Mouse (Mus musculus): ENCODE results near the gene Fgf18. TPM values are rescaled to one million over a fixed set of nuclear protein-coding genes. Genes with fewer than 3 reads are reported as not detected.

Fgf18 gene
- polyA plus RNA-seq, 1 experiment from 2014 or later = 4.3 TPM

DNA sequence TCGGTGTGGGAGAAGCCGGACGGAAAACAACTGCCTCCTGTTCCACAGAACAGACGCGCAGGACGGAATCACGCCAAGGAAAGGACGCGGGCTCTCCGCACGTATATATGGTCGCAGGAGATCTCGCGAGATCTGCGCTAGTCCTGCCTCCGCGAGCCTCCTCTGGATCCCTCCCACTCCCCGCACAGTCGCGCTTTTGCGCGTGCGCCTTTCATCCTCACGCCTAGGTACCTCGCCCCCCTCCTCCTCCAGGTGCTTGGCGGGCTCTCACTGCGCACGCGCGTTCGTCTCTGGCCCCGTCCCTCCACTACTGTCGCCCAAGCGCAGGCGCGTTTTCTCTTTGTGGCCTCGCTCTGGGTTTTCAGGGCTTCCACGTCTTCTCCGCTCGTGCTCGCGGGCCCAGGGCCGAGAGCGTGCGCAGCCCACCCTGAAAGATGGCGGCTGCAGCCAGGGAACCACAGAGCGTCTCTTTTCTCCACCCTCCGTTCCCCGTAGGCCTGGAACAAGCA is 15.9 kb upstream of the Fgf18 start, which contains the start of gene Npm1:
Npm1 (minus strand) TSS at position 209 of the 509 bp plus-strand sequence.
- H3K36me3 ChIP-seq = peaks cover 30% of the 10 kb centered on the region
- peak; percentile 97 for ATAC-seq (replicated peaks)
- peak within 1 kb of the TSS; percentile 94 for H3K4me3 ChIP-seq
- 4% methylated on average over 49 of the region's 49 CpGs for WGBS
- H3K9ac ChIP-seq (replicated peaks) = peak within 1 kb of the TSS; percentile 93
- H3K9me3 ChIP-seq = no peaks in the 10 kb centered on the region
- peak within 1 kb of the TSS; percentile 98 for H3K27ac ChIP-seq (replicated peaks)
- no peaks in the 10 kb centered on the region for H3K27me3 ChIP-seq
- peaks cover 17% of the 10 kb centered on the region for H3K4me1 ChIP-seq
- H3K4me2 ChIP-seq (replicated peaks) = peak within 1 kb of the TSS; percentile 77

DNA sequence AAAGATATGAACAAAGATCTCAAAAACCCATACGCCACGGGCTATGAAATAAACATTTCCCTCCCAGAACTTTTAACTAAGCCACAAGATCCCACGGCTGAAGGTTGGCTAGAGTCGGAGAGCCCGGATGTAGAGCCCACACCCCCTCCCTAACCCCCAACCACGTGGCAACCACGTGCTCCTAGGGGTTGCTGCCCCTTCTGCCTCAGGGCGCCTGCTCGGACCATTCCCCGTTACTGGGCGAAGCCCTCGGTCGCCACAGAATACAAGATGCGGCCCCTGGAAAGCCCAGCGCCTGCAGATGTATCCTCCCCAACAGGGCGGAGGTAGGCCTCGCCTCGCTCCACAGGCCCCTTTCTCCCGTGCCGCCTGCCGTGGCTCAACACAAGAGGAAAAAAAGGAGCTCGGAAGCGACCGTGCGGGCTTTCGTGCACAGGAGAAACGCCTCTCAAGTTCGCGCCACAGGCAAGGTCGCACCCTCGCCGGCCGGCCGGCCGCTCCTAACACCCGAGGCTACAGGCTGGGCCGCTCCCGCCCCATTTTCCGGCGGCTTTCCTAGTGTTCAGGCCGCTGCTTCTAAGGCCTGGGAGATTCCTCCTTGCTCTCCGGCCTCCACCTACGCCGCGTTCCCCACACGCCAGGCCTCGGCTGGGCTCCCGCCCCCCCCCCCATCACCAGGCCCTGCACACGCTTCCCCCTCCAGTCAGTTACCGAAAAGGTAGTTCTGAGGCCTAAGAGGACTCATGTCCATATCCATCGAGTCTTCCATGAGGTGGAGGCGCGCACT is 15.2 kb upstream of the Fgf18 start:
- Histone ChIP-seq H3K9ac (replicated peaks) (peak overlapping the region; percentile 93), H3K9me3 (no peaks in the 10 kb centered on the region), H3K4me1 (peaks cover 17% of the 10 kb centered on the region), H3K4me3 (peak overlapping the region; percentile 94), H3K27me3 (no peaks in the 10 kb centered on the region), H3K4me2 (replicated peaks) (peak overlapping the region; percentile 77), H3K27ac (replicated peaks) (peak overlapping the region; percentile 91), H3K36me3 (peaks cover 36% of the 10 kb centered on the region)
- ATAC-seq (replicated peaks) = peak; percentile 56
- WGBS = 2% methylated on average over 53 of the region's 53 CpGs

DNA sequence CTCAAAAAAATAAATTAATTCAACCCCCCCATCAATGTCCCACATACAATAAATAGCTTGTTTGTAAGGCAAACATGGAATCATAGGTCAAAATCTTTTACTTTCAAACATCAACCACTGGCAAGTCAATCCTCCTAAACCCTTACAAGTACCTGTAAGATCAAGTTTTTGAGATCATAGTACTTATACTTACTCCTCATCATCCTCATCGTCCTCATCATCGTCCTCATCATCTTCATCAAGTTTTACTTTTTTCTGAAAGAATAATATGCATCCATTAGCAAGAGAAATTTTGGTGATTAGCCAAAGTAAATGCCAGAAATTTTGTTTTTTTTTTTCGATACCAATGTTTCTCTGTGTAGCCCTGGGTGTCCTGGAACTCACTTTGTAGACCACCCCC is 12.5 kb upstream of the Fgf18 start:
- Histone ChIP-seq H3K4me1 (peaks cover 17% of the 10 kb centered on the region), H3K27me3 (no peaks in the 10 kb centered on the region), H3K9ac (replicated peaks) (no peak overlapping the region), H3K9me3 (no peaks in the 10 kb centered on the region), H3K4me2 (replicated peaks) (no peak overlapping the region), H3K36me3 (peaks cover 57% of the 10 kb centered on the region), H3K27ac (replicated peaks) (no peak overlapping the region), H3K4me3 (no peak overlapping the region)
- 93% methylated on average over 3 of the region's 3 CpGs for WGBS
- no peak for ATAC-seq (replicated peaks)

DNA sequence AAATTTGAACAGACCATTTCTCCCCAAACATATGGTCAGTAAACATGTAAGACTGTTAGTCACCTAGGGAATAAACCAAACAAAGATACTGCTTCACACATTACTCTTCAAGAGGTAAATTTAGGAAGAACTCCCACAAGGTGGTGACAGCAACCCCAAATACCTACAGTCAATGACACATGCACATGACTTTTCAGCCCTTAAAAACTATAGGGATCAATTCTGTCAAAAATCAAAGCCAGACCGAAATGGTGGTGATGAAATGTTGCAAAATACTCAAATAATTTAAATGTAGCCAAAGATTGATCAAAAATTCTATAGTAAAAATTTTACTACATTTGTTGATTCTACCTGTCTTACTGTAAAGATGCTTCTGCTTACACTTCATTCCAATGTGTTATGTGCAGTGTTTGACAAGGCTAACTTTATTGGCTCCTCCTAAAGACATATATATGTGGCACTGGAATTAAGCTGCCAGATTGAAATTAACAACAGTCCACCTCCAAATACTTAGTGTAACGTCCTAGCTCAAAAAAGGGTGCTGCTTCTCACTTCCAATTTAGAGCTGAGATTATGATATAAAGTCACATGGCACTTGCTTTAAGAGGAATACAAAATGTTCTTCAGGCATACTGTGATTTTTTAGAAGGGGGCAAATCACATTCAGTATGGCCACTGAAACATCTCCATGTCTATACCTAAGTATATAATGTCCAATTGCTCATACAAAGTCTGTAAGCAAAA is 10.4 kb upstream of the Fgf18 start:
- Histone ChIP-seq H3K9ac (replicated peaks) (no peak overlapping the region), H3K4me3 (no peak overlapping the region), H3K36me3 (peaks cover 72% of the 10 kb centered on the region), H3K27ac (replicated peaks) (no peak overlapping the region), H3K4me1 (peaks cover 17% of the 10 kb centered on the region), H3K9me3 (no peaks in the 10 kb centered on the region), H3K27me3 (no peaks in the 10 kb centered on the region), H3K4me2 (replicated peaks) (no peak overlapping the region)
- 79% methylated on average over 2 of the region's 2 CpGs for WGBS
- no peak for ATAC-seq (replicated peaks)

DNA sequence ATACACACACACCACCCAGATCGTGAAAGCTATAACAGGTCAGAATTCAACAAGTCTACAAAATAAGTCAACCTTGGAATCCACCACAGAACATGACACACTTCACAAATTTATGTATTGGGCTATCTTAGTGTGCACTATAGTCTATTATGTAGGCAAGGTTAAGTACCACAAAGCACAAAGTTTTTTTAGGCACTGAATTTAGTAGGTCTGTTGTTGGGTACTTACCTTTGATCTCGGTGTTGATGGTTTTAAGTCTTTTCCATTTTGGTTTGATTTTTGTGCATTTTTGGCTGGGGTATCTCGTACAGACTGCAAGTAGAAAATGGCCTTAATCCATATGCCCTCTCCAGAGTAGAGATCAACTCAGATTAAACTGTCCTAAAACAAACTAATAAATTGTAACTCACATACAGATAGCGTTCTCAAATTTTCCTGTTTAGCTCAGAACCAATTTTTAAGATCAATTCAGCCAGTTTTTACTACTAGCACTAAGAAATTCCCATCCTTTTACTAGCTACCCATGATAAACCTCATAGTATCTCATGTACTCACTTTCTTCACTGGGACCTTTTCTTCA is 9.3 kb upstream of the Fgf18 start:
- Histone ChIP-seq H3K4me3 (no peak overlapping the region), H3K9ac (replicated peaks) (no peak overlapping the region), H3K4me2 (replicated peaks) (no peak overlapping the region), H3K27ac (replicated peaks) (no peak overlapping the region), H3K4me1 (peaks cover 13% of the 10 kb centered on the region), H3K9me3 (no peaks in the 10 kb centered on the region), H3K36me3 (peaks cover 79% of the 10 kb centered on the region), H3K27me3 (no peaks in the 10 kb centered on the region)
- ATAC-seq (replicated peaks) = no peak
- 90% methylated on average over 4 of the region's 4 CpGs for WGBS

DNA sequence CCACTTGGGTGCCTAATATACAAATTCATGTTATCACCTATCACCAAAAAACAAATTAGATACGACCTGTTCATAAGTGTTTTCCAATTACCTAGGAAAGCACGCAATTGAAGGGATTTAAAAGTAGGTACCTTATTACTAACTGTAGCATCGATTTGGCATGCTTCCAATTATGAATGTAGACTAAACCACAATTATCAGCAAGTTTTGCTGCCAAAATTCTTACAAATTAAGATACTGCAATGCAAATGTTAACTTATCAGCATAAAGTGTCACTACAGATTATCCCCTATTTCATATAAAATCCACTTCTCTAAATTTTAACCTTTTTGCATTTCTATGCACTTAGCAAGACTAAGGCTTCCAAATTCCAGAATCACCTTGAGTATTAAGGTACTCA is 7.3 kb upstream of the Fgf18 start:
- Histone ChIP-seq H3K27ac (replicated peaks) (no peak overlapping the region), H3K4me3 (no peak overlapping the region), H3K9ac (replicated peaks) (no peak overlapping the region), H3K4me1 (no peaks in the 10 kb centered on the region), H3K4me2 (replicated peaks) (no peak overlapping the region), H3K27me3 (no peaks in the 10 kb centered on the region), H3K36me3 (peaks cover 82% of the 10 kb centered on the region), H3K9me3 (no peaks in the 10 kb centered on the region)
- ATAC-seq (replicated peaks) = no peak
- 81% methylated on average over 3 of the region's 3 CpGs for WGBS

DNA sequence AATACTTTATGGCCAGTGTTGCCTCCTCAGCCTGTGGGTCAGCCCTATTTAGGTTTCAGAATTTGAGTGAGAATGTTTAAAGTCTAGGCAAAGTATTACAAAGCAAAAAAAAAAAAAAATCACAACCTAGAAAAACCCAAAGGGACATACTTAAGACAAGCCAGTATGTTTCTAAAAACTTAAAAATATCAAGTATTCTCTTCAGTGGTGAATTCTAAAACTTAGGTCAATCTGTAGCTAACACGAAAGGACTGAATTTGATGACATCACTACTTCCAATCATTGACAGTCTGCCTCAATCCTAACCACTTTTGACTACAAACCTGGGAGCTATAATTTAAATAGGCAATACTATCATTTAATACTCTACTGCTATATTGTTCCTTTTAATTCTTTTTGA is 5.8 kb upstream of the Fgf18 start:
- no peak for ATAC-seq (replicated peaks)
- no peak overlapping the region for H3K4me3 ChIP-seq
- peaks cover 72% of the 10 kb centered on the region for H3K36me3 ChIP-seq
- H3K4me1 ChIP-seq = peaks cover 4% of the 10 kb centered on the region
- WGBS = 87% methylated on average over 1 of the region's 1 CpGs
- no peaks in the 10 kb centered on the region for H3K9me3 ChIP-seq
- H3K9ac ChIP-seq (replicated peaks) = no peak overlapping the region
- H3K27me3 ChIP-seq = no peaks in the 10 kb centered on the region
- no peak overlapping the region for H3K27ac ChIP-seq (replicated peaks)
- H3K4me2 ChIP-seq (replicated peaks) = no peak overlapping the region

DNA sequence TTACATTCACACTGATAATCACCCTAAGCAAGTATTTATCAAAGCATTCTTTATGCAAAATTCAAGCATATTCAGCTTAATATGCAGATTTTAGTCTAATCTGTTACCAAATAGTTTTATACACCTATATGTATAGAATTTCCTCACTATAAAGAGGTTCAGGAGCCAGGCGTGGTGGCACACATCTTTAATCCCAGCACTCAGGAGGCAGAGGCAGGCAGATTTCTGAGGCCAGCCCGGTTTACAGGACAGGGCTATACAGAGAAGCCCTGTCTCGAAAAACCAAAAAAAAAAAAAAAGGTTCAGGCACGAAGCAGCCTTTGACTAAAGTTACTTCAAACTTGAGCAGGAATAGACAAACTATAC is 4.6 kb upstream of the Fgf18 start:
- H3K27me3 ChIP-seq = no peaks in the 10 kb centered on the region
- H3K36me3 ChIP-seq = peaks cover 62% of the 10 kb centered on the region
- no peak overlapping the region for H3K4me3 ChIP-seq
- no peak overlapping the region for H3K27ac ChIP-seq (replicated peaks)
- no peak overlapping the region for H3K9ac ChIP-seq (replicated peaks)
- ATAC-seq (replicated peaks) = no peak
- H3K9me3 ChIP-seq = no peaks in the 10 kb centered on the region
- peaks cover 8% of the 10 kb centered on the region for H3K4me1 ChIP-seq
- 78% methylated on average over 4 of the region's 4 CpGs for WGBS
- H3K4me2 ChIP-seq (replicated peaks) = no peak overlapping the region

DNA sequence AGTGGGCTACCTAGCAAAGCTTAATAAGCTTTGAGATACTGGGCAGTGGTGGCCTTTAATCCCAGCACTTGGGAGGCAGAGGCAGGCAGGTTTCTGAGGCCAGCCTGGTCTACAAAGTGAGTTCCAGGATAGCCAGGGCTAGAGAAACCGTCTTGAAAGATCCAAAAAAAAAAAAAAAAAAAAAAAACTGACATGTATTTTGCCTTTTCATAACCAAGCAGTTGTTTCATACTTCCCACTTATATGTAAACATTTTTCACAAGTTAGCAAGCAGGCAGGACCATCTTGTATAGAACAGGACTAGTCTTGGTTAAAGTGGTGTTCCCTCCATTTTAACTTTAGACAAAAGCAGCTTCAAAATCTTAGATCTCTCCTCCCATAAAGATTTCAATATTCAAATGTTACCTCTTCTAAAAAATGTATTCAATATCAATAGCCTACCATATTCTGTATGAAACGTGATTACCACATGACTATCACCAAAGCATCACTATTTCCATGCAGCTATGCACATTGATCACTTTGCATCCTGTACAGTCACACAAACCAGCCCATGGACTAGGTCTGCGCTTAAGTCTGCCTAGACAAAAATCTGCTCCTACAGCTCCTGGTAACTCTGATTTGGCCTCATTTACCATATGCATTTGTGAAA is 4.1 kb upstream of the Fgf18 start:
- WGBS = 75% methylated on average over 3 of the region's 3 CpGs
- no peak for ATAC-seq (replicated peaks)
- H3K9me3 ChIP-seq = no peaks in the 10 kb centered on the region
- no peaks in the 10 kb centered on the region for H3K27me3 ChIP-seq
- H3K36me3 ChIP-seq = peaks cover 57% of the 10 kb centered on the region
- no peak overlapping the region for H3K9ac ChIP-seq (replicated peaks)
- no peak overlapping the region for H3K4me3 ChIP-seq
- H3K27ac ChIP-seq (replicated peaks) = no peak overlapping the region
- peaks cover 13% of the 10 kb centered on the region for H3K4me1 ChIP-seq
- no peak overlapping the region for H3K4me2 ChIP-seq (replicated peaks)

DNA sequence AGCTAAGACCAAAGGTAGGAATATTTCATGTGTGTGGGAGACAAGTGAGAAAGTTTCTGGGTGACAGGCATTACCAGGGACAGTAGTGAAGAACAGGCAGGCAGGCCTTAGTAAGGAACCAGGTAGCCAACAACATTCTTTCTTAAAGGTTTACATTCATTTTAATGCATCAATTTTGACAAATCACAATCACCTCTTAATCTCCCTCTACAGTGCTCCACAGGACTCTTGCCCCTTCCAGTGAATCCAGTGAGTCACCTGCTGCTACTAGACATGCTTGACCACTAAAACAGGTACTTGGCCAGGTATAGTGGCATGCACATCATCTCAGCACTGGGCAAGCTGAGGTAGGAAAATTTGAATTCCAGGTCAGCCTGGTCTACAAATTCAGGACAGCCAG is 3.2 kb upstream of the Fgf18 start:
- Histone ChIP-seq H3K4me1 (peaks cover 22% of the 10 kb centered on the region), H3K36me3 (peaks cover 50% of the 10 kb centered on the region), H3K9me3 (no peaks in the 10 kb centered on the region), H3K27ac (replicated peaks) (no peak overlapping the region), H3K4me3 (no peak overlapping the region), H3K9ac (replicated peaks) (no peak overlapping the region), H3K27me3 (peaks cover under 1% of the 10 kb centered on the region; the same call in 1 of the 2 replicates), H3K4me2 (replicated peaks) (no peak overlapping the region)
- no peak for ATAC-seq (replicated peaks)

DNA sequence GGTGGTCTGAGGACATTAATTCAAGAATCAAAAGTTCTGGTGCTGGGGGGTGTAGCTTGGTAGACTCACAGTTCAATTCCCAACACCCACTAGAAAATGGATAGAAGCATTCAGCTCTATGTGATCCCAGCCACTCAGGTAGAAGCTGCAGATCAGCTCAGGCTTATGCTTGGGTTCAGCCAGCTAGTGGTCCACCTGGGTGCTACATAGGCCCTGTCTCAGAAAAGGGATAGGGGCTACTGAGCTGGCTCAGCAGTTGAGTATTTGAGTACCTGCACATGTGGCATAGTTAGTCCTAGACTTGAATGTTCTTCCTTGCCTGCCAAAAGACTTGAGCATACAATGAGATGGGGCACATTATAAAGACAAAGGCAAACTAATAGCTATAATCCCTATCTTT is 2.3 kb upstream of the Fgf18 start:
- no peak overlapping the region for H3K4me3 ChIP-seq
- H3K36me3 ChIP-seq = peaks cover 42% of the 10 kb centered on the region
- ATAC-seq (replicated peaks) = no peak
- H3K9me3 ChIP-seq = no peaks in the 10 kb centered on the region
- H3K4me1 ChIP-seq = peaks cover 30% of the 10 kb centered on the region
- no peak overlapping the region for H3K9ac ChIP-seq (replicated peaks)
- no peak overlapping the region for H3K27ac ChIP-seq (replicated peaks)
- no peak overlapping the region for H3K4me2 ChIP-seq (replicated peaks)
- peaks cover 5% of the 10 kb centered on the region; the same call in 1 of the 2 replicates for H3K27me3 ChIP-seq

DNA sequence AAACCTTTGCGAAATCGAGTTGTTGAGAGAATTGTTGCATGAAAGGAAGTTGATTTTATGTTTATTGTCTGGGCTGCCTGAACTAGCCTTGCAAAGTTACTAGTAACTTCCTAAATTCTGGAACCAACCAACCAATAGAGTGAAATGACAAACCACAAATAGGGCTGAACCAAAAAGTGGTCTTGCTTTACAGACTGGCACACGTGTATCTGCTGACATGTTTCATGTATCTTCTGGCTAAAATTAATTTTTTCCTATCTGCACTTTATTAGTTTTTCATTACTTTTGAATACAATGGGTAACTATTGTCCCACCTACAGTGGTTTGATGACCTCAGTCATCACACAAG is 1.9 kb upstream of the Fgf18 start:
- 19% methylated on average over 3 of the region's 3 CpGs for WGBS
- no peaks in the 10 kb centered on the region for H3K9me3 ChIP-seq
- peaks cover 5% of the 10 kb centered on the region; the same call in 1 of the 2 replicates for H3K27me3 ChIP-seq

More for the DNA sequence above, 1.9 kb upstream of the Fgf18 start:
- ATAC-seq (replicated peaks) = no peak
- Histone ChIP-seq H3K4me3 (no peak overlapping the region), H3K9ac (replicated peaks) (no peak overlapping the region), H3K4me2 (replicated peaks) (no peak overlapping the region), H3K4me1 (peaks cover 34% of the 10 kb centered on the region), H3K27ac (replicated peaks) (no peak overlapping the region), H3K36me3 (peaks cover 38% of the 10 kb centered on the region)
